Mouse (Mus musculus): ENCODE data around the gene Stoml1.

The Stoml1 gene

GRCm38 (mm10) chr9:58303115-58303514 is 50.2 kb downstream of the Stoml1 start:
- DNase-seq (ENCODE audit: low read depth, low spot score), result no peak

- DNase-seq (ENCODE audit: low read depth, low spot score), result no peak
Measured at GRCm38 (mm10) chr9:58303599-58304271, 50.8 kb downstream of the Stoml1 start.

- no peak for DNase-seq (ENCODE audit: low read depth, low spot score)
Measured at GRCm38 (mm10) chr9:58305686-58306085, 52.7 kb downstream of the Stoml1 start.

- DNase-seq (ENCODE audit: low read depth, low spot score), result peak; percentile 62
Measured at GRCm38 (mm10) chr9:58308395-58308794, 55.4 kb downstream of the Stoml1 start.

GRCm38 (mm10) chr9:58310043-58310660 is 57.2 kb downstream of the Stoml1 start:
- DNase-seq (ENCODE audit: low read depth, low spot score), result no peak

GRCm38 (mm10) chr9:58311191-58311910 is 58.4 kb downstream of the Stoml1 start:
- no peak for DNase-seq (ENCODE audit: low read depth, low spot score)

Measured in brain, adult 2 months (tissue).